Mouse (Mus musculus): ENCODE measurements around the gene Txnrd2.

GRCm38 (mm10) chr16:18413032-18413816, 13.0 kb upstream of the Txnrd2 start:
- TF ChIP-seq TCF12 (IDR thresholded peaks at IDR 0.05; ENCODE audit: low read depth, low read length), result no peak
- TF ChIP-seq ZNF384 (IDR thresholded peaks at IDR 0.05; ENCODE audit: low read depth, low read length), result no peak
- no peak for TF ChIP-seq CTCF (conservative IDR thresholded peaks at IDR 0.05 in 1 of 2, IDR thresholded peaks at IDR 0.05 in 1 of 2; ENCODE audit: low read depth in 2 of 2, low read length in 2 of 2)
- no peak for TF ChIP-seq CHD2 (IDR thresholded peaks at IDR 0.05; ENCODE audit: low read length)
- no peak for TF ChIP-seq RCOR1 (conservative IDR thresholded peaks at IDR 0.05; ENCODE audit: low read depth, low read length)
- no peak for TF ChIP-seq MEF2A (IDR thresholded peaks at IDR 0.05; ENCODE audit: borderline replicate concordance, low read depth, low read length)
- no peak for TF ChIP-seq POLR2A (IDR thresholded peaks at IDR 0.05; ENCODE audit: low read depth, low read length)
- no peak for TF ChIP-seq SIN3A (IDR thresholded peaks at IDR 0.05; ENCODE audit: low read length)
- no peak for TF ChIP-seq KAT2A (IDR thresholded peaks at IDR 0.05; ENCODE audit: insufficient replicate concordance, low read length)
- TF ChIP-seq ZKSCAN1 (IDR thresholded peaks at IDR 0.05; ENCODE audit: borderline replicate concordance, low read depth, low read length), result no peak
- no peak for TF ChIP-seq JUND (conservative IDR thresholded peaks at IDR 0.05; ENCODE audit: low read depth, low read length)
- TF ChIP-seq SMC3 (IDR thresholded peaks at IDR 0.05; ENCODE audit: low read depth, low read length), result no peak
- TF ChIP-seq RAD21 (IDR thresholded peaks at IDR 0.05; ENCODE audit: low read depth, low read length), result no peak
- TF ChIP-seq HCFC1 (IDR thresholded peaks at IDR 0.05; ENCODE audit: low read depth, low read length), result no peak
